Mouse (Mus musculus): ENCODE results near the gene Klrg1. TPM values are rescaled to one million over a fixed set of nuclear protein-coding genes. Genes with fewer than 3 reads are reported as not detected.

The Klrg1 gene
- polyA plus RNA-seq, 2 experiments from 2014 or later, result 111 to 138 TPM

DNA sequence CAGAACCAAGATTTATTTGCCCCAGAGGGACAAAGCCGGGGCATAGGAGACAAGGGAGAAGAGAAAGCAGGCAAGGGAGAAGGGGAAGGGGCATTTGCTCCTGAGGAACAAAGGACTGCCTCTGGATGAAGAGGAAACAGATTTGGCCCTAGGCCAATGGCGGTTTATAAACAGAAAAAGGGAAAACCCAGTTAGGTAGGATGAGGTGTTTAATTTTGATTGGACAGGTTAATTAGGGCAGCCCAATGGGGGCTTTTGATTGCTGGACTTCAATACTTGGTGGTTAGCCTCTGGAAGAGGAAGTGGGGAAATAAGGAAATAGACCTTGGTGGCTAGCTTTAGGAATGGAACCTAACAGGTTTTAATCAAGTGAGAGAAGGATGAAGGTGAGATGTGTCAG, 9.5 kb upstream of the Klrg1 start:
- peak; percentile 8 for ATAC-seq

DNA sequence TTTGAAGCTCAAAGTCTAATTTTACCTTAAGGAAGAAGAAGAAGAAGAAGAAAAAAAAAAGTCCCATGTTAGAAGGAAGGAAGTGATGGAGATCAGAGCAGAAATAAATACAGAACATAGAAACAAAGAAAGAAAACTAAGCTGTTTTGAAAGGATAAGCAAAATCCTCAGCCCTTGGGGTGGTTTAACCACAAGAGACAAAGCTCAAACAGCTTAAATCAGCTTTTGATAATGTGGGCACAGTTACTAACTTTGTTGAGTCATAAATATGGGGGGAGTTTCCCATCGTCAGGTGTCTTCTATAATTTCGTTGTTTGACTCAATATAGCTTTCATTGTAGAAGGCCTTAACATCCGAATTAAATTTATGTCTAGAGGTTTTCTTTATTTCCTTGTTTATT, 9.1 kb upstream of the Klrg1 start:
- ATAC-seq, result peak; percentile 74

- ATAC-seq, result no peak
These were observed 8.6 kb upstream of the Klrg1 start for GRCm38 (mm10) chr6:122291264-122291663.

DNA sequence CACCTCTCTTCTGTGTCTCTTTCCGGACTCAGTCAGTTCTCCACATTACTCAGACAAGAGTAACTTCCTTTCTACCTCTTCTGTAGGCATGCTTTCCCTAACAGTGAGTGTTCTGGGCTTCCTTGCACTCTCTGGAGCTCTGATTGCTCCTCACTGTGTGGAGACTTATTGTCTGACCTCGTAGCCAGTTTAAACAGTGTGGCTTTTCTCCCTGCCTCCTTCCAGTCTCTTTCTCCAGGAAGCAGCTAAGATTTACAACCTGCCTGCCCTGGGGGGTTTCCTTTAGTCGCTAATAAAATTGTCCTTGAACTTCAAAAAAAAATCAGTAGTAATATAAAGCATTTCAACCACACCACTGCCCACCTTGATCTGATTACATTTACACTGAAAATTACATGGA, 7.6 kb upstream of the Klrg1 start:
- ATAC-seq, result no peak

DNA sequence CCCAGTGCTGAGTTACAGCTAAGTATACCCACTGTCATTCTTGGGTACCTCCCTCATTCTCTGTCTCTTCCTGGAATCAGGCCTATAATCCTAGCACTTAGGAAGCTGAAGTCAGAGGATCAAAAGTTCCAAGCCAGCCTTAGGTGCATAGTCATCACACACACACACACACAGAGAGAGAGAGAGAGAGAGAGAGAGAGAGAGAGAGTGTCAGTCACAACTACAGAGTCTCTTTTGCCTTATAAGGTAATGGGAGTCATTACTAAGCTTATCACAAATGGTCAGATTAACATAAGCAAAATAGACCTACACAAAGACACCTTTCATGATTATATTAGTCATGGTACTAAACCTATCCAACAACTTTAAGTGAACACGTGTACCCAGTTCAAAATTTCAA, 6.6 kb upstream of the Klrg1 start:
- no peak for ATAC-seq

DNA sequence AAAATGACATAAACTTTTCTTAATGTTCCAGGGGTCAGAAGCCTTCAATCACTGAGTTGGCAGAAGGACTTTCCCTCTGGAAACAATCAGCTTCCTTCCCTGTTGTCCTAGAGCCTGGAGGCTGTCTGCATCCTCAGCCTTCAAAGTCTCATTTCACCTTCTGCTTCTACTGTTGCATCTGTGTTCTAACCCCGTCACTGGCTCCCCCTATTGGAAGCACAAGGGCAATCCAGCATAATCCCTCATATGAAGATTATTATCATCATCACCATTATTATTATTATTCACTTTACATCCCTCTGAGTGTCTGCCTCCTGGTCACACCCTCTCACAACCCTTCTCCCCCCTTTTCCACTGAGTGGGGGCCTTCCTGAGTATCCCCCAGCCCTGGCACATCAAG, 5.6 kb upstream of the Klrg1 start:
- no peak for ATAC-seq

DNA sequence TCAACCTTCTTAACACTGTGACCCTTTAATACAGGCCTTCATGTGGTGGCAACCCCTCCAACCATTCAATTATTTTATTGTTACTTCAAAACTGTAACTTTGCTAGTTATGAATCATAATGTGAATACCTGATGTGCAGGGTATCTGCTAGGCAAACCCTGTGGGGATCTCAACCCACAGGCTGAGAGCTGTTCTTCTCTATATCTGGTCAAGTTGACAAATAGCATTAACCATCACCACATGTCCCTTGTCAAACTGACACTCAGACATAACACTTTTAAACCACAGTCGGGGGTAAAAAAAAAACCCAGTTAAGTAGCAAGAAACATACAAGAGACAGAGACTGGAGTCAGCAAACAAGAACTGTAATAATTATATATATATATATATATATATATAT, 2.1 kb upstream of the Klrg1 start:
- no peak for ATAC-seq

GRCm38 (mm10) chr6:122284304-122284703, 1.6 kb upstream of the Klrg1 start:
- ATAC-seq, result no peak

DNA sequence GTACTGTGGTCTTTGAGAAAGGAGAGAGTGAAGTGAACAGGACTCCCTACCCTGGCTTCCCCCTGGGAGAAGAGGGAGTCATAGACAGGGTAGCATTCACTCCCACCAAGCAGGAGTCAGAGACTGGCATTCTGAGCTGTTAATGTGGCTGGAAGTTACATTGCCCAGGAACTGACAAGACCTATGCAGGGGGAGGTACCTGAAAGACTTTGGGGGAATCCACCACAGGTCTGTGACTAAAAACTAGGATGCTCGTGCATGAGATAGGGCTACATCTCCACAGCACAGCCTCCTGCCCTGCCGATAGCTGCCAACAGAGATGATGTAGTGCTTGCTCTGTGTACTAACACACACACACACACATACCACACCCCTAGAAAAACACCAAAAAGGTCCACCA, 747 bp upstream of the Klrg1 start:
- ATAC-seq, result peak; percentile 60

DNA sequence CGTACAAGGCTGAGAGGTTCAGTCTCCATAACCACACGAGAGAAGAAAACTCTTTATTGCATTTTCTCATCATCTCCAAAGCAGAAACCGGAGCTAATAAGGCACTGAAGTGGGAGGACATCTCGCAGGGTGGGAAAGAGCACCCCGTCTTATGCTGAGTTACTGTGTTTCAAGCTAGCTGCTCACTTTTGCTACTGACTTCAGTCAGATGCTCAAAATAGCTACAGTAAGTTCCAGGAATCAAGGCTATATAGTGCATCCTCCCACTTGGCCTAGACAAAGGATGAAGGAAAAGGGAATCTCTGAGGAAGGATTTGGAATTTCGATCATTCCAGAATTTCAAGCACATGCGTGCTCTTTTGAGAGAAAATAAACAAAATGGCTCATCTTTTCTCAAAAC, 6.1 kb downstream of the Klrg1 start:
- ATAC-seq, result no peak

DNA sequence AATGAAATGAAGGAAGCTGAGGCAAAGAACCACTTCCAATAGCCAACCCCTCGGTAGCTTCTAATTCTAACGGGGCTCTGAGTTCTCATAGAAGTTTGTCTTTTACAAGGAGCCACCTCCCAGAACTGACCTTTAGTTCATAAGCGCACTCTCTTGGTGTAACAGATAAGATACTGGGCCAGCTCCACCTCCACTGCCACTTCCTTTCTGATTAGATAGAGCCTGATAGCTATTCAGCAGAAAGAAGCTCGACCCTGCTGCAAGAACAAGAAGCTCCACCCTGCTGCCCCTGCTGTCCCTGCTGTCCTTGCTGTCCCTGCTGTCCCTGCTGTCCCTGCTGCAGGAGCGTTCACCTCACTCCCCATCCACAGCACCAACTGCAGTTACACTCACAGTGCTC, 8.1 kb downstream of the Klrg1 start:
- ATAC-seq, result peak; percentile 68

DNA sequence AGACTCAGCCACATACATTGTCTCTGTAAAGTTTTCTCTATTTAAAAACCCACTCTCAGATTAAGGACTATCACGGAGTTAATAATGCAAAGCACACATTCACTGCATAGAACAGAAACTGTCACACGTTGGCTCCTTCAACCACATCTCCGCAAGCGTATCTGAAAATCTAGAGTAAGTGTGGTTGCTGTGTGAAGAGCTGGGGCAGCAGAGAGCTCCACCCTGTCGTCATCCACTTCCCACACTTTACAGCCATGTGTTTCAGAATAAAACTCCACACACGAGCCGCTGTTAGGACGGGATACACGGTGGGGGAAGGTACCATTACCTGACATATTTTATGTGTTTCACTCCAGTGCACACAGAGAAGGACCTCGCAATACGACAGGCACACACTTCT, 12.5 kb downstream of the Klrg1 start:
- ATAC-seq, result peak; percentile 64

DNA sequence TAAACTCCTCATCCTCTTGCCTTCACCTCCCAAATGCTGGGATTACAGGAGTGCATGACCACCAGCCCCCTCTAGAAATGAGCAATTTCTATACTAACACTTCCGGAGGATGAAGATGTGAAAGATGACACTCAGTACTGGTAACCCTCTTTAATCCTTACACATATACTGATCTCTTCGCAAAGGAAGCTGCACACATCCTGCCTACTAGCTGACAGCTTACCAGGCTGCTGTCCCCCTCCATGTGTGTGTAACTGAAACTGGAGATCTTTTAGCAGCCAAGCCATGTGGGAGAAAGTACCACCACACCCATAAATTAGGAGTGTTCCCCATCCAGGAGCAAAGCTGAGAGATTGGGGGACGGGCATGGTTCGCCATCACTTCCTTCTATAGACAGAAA, 13.5 kb downstream of the Klrg1 start:
- ATAC-seq, result peak; percentile 81

GRCm38 (mm10) chr6:122268561-122268960, 14.1 kb downstream of the Klrg1 start:
- no peak for ATAC-seq

DNA sequence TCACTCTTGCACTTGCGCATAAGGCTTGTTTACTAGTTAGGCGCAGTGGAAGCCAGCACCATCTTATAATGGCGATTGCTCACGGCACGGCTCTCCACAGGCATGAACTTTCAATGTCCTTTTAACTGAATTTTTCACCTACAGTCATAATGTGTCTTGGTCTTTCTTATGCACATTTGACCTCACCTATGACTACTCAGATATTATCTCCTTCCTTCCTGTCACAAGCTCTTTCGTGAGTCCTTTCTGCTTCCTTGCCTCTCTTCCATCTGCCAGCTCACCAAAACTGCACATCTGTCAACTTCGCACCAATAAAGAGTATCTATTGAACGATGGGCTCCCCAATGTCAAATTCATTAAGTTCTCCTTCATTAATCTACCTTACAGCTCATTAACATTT, 20.1 kb downstream of the Klrg1 start:
- peak; percentile 65 for ATAC-seq

DNA sequence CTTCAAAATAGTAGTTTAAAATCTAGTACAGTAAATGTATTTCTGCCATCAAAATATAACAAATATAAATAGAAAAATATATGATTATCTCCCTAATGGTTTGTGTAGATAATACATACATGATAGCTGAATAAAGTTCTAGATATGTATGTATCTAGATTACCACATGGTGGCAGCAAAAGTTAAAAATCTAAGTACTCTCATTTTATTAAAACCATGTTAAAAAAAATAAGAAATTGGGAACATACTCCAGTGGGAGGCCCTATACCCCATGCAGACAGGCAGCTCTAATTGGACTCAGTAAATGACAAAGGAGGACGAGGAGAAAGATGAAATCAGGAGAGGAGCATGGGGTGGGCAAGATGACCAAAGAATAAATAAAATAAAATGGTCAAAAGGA, 30.5 kb downstream of the Klrg1 start:
- ATAC-seq, result peak; percentile 62

DNA sequence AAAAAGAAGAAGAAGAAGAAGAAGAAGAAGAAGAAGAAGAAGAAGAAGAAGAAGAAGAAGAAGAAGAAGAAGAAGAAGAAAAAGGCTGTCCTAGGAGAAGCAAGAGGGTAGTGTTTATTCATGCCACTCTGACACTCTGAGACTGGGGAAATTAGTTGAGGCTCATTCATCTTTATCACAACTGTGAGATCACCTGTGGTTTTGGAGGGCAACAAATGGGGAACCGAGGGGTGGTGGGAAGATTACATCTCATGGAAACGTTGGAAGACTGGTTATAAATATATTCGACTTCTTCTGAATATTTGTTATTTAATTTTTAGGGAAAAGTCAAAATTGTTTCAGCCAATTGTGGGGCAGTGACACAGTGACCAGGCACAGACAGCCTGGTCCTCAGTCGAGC, 32.6 kb downstream of the Klrg1 start:
- no peak for ATAC-seq

Other genes with a start within 250 kb of the Klrg1 start
- gene M6pr, start 25.8 kb upstream of the Klrg1 start, polyA plus RNA-seq (2017; shearing (Covaris generic)), result 100 to 1,000 TPM; 255 to 333 TPM
- 1 to 10 TPM; 5.6 to 7.1 TPM for gene Phc1, start 57.7 kb upstream of the Klrg1 start, polyA plus RNA-seq (2017; shearing (Covaris generic))
- gene Rimklb, start 215.9 kb upstream of the Klrg1 start, polyA plus RNA-seq (2017; shearing (Covaris generic)), result under 1 TPM in 1 of 2 experiments, not detected in 1; 0.17 TPM
- gene Mfap5, start 223.0 kb upstream of the Klrg1 start, polyA plus RNA-seq (2017; shearing (Covaris generic)), result not detected